Mouse (Mus musculus) erythroblast, embryonic 14.5 days (primary cell): ENCODE measurements around the gene Ctdsp1. TPM values are rescaled to one million over a fixed set of nuclear protein-coding genes. Genes with fewer than 3 reads are reported as not detected.
"Not testable (repeated sequence)": the region's sequence is repeated elsewhere in the genome, so short reads cannot be mapped to it uniquely, and the experiment has no call there.

Source experiments
- H3K27me3 ChIP-seq: 2 replicates; pipeline ENCODE4 v1.6.1; 2012; ENCODE audit warnings: inconsistent platforms; ENCODE audit not compliant: control insufficient read depth
- H3K36me3 ChIP-seq: 2 replicates; pipeline ENCODE4 v1.6.1; 2012; ENCODE audit warnings: mild to moderate bottlenecking, inconsistent platforms; ENCODE audit not compliant: control insufficient read depth
- H3K4me1 ChIP-seq: 2 replicates; pipeline ENCODE4 v1.6.1; 2012; ENCODE audit warnings: inconsistent platforms; ENCODE audit not compliant: control insufficient read depth
- H3K4me3 ChIP-seq: replicated peaks from 2 replicates; pipeline ENCODE3; 2012; ENCODE audit warnings: moderate library complexity, mild to moderate bottlenecking, inconsistent platforms
- H3K9me3 ChIP-seq: 2 replicates; pipeline ENCODE4 v1.6.1; 2012; ENCODE audit warnings: low read length, inconsistent platforms, mixed read lengths; ENCODE audit not compliant: control insufficient read depth
- GATA1 ChIP-seq: IDR thresholded peaks from 2 replicates; pipeline ENCODE4 v1.6.1; 2012; ENCODE audit warnings: low read length, inconsistent platforms, mixed read lengths
- TAL1 ChIP-seq: IDR thresholded peaks from 3 replicates; pipeline ENCODE4 v1.6.1; 2012; ENCODE audit warnings: low read length, inconsistent platforms, mixed read lengths
- polyA plus RNA-seq: library from polyadenylated mRNA; stranded (reverse); fragments of >175 nt; gene quantifications from 2 replicates; pipeline ENCODE4 v1.2.3, GENCODE M21; 2012

Ctdsp1 gene
- polyA plus RNA-seq, 1 experiment = 33.4 TPM

DNA sequence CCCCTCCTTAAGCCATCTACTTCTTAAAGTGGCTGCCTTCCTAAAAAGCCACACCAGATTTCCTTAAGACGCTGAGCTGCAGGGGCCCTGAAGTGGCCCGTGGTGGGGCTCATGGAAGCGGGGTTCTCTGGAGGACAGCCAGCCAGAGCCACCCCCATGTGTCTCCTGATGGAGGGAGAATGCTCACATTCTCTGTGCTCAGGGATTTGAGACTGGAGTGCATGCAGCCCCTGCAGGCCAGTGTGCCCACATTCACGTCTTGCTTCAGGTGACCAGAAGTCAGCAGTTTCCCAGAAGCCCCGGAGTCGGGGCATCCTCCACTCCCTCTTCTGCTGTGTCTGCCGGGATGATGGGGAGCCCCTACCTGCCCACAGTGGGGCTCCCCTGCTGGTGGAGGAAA is 1.7 kb downstream of the Ctdsp1 start:
- TF ChIP-seq GATA1 = no peak
- no peak for TF ChIP-seq TAL1
- peaks cover 83% of the 10 kb centered on the region for H3K4me1 ChIP-seq
- peak overlapping the region; percentile 95 for H3K4me3 ChIP-seq
- H3K27me3 ChIP-seq = no peaks in the 10 kb centered on the region
- H3K36me3 ChIP-seq = peaks cover 38% of the 10 kb centered on the region
- peaks cover under 1% of the 10 kb centered on the region; the same call in 1 of the 2 replicates for H3K9me3 ChIP-seq

DNA sequence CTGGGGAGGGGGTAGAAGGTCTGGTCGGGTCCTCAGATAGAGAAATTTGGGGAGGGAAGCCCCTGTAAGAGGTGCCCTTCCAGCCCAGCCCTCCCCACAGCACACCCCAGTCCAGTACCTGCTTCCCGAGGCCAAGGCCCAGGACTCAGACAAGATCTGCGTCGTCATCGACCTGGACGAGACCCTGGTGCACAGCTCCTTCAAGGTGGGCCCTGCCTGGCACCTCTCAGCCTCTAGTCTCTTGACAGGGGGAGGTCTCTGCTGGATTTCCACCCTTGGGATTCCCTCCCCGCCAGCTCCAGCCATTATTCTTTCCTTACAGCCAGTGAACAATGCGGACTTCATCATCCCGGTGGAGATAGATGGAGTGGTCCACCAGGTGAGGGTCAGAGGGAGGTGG is 2.4 kb downstream of the Ctdsp1 start:
- Histone ChIP-seq H3K27me3 (no peaks in the 10 kb centered on the region), H3K4me3 (peak overlapping the region; percentile 95), H3K36me3 (peaks cover 38% of the 10 kb centered on the region), H3K9me3 (peaks cover 2% of the 10 kb centered on the region; the same call in 1 of the 2 replicates), H3K4me1 (peaks cover 83% of the 10 kb centered on the region)
- TF ChIP-seq GATA1 = no peak
- no peak for TF ChIP-seq TAL1

DNA sequence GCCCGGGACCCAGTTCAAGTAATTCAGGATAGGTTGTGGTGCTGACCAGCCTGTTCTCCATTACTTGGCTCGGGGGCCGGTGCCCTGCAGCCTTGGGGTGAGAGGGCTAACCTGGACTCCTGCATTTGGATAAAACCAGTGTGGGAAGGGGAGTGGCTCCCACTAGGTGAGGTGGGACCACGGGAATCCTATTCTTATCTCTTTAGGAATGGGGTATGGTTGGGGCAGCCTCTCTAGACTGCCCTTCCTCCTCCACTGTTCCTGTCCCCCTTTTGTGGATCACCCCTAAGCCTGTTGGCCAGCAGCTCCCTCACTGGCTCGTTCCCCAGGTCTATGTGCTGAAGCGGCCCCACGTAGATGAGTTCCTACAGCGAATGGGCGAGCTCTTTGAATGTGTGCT is 3.0 kb downstream of the Ctdsp1 start:
- H3K9me3 ChIP-seq = peaks cover 2% of the 10 kb centered on the region; the same call in 1 of the 2 replicates
- TF ChIP-seq TAL1 (no peak), GATA1 (no peak)
- peaks cover 38% of the 10 kb centered on the region for H3K36me3 ChIP-seq
- peaks cover 82% of the 10 kb centered on the region for H3K4me1 ChIP-seq
- no peak overlapping the region for H3K4me3 ChIP-seq
- no peaks in the 10 kb centered on the region for H3K27me3 ChIP-seq

DNA sequence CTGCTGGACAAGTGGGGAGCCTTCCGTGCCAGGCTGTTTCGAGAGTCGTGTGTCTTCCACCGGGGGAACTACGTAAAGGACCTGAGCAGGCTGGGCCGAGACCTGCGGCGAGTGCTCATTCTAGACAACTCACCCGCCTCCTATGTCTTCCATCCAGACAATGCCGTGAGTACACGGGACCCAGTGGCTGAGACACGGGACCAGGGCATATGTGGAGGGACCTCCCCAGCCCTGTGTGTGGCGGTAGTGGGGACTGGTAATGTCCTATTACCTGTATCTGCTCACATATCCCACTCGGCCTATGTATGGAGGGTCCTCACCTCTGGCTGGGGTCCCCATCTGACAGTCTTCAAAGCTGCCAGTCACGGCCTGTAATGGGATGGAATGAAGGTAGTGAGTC is 3.5 kb downstream of the Ctdsp1 start:
- TF ChIP-seq GATA1 = no peak
- TF ChIP-seq TAL1 = no peak
- Histone ChIP-seq H3K4me1 (peaks cover 77% of the 10 kb centered on the region), H3K4me3 (no peak overlapping the region), H3K36me3 (peaks cover 38% of the 10 kb centered on the region), H3K27me3 (no peaks in the 10 kb centered on the region), H3K9me3 (peaks cover 2% of the 10 kb centered on the region; the same call in 1 of the 2 replicates)

DNA sequence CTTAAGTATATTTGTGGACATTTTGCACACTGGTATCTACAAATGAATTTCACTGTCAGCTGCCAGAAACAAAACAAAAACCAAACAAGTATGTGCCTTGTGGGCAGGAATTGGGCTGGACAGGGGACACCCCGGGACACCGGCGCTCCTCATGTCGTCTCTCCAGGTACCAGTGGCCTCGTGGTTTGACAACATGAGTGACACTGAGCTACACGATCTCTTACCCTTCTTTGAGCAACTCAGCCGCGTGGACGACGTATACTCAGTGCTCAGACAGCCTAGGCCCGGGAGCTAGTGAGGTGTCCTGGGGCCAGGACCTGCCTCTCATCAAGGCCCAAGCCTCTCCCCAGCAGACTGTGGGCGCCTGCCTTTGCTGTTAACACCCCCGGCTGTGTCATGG is 4.0 kb downstream of the Ctdsp1 start:
- Histone ChIP-seq H3K36me3 (peaks cover 38% of the 10 kb centered on the region), H3K9me3 (peaks cover 2% of the 10 kb centered on the region; the same call in 1 of the 2 replicates), H3K27me3 (no peaks in the 10 kb centered on the region), H3K4me1 (peaks cover 73% of the 10 kb centered on the region), H3K4me3 (no peak overlapping the region)
- TF ChIP-seq TAL1 (no peak), GATA1 (no peak)

DNA sequence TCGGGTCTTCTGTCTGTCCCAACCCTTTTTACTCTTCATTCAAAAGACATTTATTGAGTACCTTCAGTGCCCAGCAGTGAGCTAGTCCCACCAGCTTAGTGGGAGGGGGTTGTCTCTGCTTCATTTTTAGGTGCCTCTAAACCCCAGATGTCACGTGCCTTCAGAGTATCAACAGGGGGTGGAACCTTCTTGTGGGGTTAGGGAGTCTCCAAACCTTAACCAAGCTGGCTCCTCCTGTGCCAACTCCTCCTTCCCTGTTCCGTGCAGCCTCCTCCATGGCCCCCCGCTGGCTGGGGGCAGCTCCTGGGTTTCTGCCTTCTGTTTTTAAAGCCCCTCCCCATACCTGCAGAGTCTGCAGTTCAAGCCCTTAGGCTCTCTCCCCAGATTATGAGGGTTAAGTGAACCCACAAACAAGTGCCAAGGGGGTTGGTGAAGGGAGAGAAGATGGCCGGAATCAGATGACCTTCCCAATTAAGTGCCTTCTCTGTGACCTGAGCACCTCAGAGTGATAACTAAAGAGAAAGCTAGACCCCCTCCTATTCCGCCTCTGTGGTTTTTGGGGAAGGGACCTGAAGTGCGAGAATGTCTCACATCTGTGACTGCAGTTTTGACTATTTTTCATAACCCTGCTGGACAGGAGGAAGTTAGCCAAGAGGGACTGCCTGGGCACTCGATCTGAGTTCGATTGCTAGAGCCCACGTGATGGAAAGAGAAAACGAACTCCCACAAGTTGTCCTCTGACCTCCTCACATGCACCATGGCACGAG is 5.3 kb downstream of the Ctdsp1 start:
- Histone ChIP-seq H3K36me3 (peaks cover 38% of the 10 kb centered on the region), H3K4me3 (peak overlapping the region; percentile 68), H3K4me1 (peaks cover 79% of the 10 kb centered on the region)
- not testable (repeated sequence) for H3K9me3 ChIP-seq, H3K27me3 ChIP-seq

DNA sequence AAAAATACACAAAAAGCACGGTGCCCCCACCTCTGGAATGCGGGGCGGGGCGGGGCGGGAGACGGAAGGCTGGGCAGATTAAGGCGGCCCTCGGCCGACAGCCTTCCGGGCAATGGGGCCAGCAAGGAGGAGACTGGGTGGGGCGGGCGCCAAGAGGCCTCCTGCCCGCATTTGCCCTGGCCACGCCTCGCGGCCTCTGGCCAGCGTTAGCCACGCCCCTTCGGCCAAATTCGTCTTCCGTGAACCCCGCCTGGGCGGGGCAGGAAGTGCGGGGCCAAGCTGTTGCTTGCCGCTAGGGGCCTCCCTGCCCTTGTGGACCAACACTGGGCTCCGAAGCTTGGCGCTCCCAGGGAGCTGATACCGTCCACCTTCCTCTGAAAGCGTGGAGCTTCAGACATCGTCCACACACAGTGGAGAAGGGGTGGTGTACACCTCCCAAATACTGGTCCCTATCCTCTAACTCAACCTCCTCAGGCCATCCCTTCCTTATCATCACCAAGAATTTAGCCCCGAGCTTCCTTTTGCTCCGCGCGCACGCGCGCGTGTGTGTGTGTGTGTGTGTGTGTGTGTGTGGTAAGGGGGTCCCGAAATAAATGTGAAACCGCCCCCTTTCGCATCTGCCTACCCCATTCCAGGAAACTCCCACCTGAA is 6.1 kb downstream of the Ctdsp1 start:
- Histone ChIP-seq H3K27me3 (no peaks in the 10 kb centered on the region), H3K4me3 (peak overlapping the region; percentile 68), H3K36me3 (peaks cover 36% of the 10 kb centered on the region), H3K9me3 (peaks cover 2% of the 10 kb centered on the region; the same call in 1 of the 2 replicates), H3K4me1 (peaks cover 82% of the 10 kb centered on the region)
- TF ChIP-seq GATA1 (no peak), TAL1 (no peak)

DNA sequence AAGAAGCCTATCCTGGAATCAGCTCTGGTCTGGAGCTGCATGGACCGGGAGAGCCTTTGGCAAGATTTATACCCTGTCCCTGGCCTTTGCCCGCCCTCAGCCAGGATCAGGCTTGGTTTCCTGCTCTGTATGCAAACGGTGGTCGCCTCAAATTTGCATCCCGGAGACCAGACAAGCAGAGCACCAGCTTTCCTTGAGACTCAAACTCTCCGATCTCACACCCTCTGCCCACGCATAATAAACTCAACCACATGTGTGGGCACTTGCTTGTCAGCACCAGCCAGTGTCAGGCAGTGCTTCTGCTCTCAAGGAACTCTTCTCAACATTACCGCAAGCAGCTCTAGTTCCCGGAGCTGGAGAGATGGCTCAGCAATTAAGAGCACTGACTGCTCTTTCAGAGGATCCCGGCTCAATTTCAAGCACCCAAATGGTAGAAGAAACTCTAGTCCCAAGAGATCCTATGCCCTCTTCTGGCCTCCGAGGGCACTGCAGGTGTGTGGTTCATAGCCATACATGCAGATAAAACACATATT is 6.7 kb downstream of the Ctdsp1 start:
- H3K4me3 ChIP-seq = peak overlapping the region; percentile 68
- peaks cover 2% of the 10 kb centered on the region; the same call in 1 of the 2 replicates for H3K9me3 ChIP-seq
- peaks cover 76% of the 10 kb centered on the region for H3K4me1 ChIP-seq
- H3K36me3 ChIP-seq = peaks cover 32% of the 10 kb centered on the region
- no peak for TF ChIP-seq GATA1
- no peak for TF ChIP-seq TAL1
- H3K27me3 ChIP-seq = no peaks in the 10 kb centered on the region

DNA sequence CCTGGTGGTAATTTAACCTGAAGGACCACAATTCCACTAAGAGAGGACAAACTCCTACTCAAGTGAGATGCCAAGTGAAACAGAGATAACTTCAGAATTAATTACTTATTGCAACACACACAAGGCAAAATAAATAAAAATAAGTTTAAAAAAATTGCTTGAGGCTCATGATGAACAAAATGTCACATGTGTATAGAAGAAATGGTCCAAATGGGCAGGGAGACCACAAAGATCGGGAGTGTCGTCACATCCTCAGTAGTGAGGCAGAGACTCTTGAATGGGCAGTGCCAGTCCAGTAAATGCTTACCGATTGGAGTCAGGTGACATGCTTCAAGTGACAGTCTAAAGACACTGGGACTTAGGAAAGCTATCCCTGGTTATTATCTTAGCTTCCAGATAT is 9.2 kb downstream of the Ctdsp1 start:
- Histone ChIP-seq H3K4me3 (no peak overlapping the region), H3K9me3 (peaks cover 2% of the 10 kb centered on the region; the same call in 1 of the 2 replicates), H3K36me3 (peaks cover 6% of the 10 kb centered on the region), H3K27me3 (no peaks in the 10 kb centered on the region), H3K4me1 (peaks cover 55% of the 10 kb centered on the region)
- TF ChIP-seq GATA1 = no peak
- no peak for TF ChIP-seq TAL1
